Mouse (Mus musculus) forebrain, postnatal 0 days (tissue): ENCODE data around the gene Chtop. TPM values are rescaled to one million over a fixed set of nuclear protein-coding genes. Genes with fewer than 3 reads are reported as not detected.

Source experiments
- ATAC-seq: fragments of 200-750 bp; cut with Nextera tagmentation; 2 replicates; pipeline ENCODE4 v1.8.0; 2017; ENCODE audit warnings: mild to moderate bottlenecking, moderate library complexity
- DNase-seq: peaks from one replicate; pipeline ENCODE4 v3.0.0-alpha.2; 2015
- H3K27ac ChIP-seq: fragments of 300-500 bp; sonication (generic); 2 replicates; pipeline ENCODE4 v1.5.1; 2014; ENCODE audit warnings: low read depth, mild to moderate bottlenecking, antibody characterized with exemption, low read length, moderate library complexity, mixed read lengths
- H3K27me3 ChIP-seq: fragments of 300-500 bp; sonication (generic); 2 replicates; pipeline ENCODE4 v1.6.1; 2014; ENCODE audit warnings: mild to moderate bottlenecking, low read length, mixed read lengths; ENCODE audit not compliant: insufficient read depth
- H3K36me3 ChIP-seq: fragments of 300-500 bp; sonication (generic); 2 replicates; pipeline ENCODE4 v1.6.1; 2014; ENCODE audit warnings: mild to moderate bottlenecking, moderate library complexity; ENCODE audit not compliant: insufficient read depth
- H3K4me1 ChIP-seq: fragments of 300-500 bp; sonication (generic); 2 replicates; pipeline ENCODE4 v1.6.1; 2014; ENCODE audit warnings: antibody characterized with exemption; ENCODE audit not compliant: insufficient read depth
- H3K4me2 ChIP-seq: fragments of 300-500 bp; sonication (generic); 2 replicates; pipeline ENCODE4 v1.6.1; 2014; ENCODE audit warnings: low read depth, mild to moderate bottlenecking, moderate library complexity
- H3K4me3 ChIP-seq: fragments of 300-500 bp; sonication (generic); 2 replicates; pipeline ENCODE4 v1.5.1; 2014; ENCODE audit warnings: low read depth, low read length, mixed read lengths
- H3K9ac ChIP-seq: fragments of 300-500 bp; sonication (generic); 2 replicates; pipeline ENCODE4 v1.6.1; 2014; ENCODE audit warnings: mild to moderate bottlenecking
- H3K9me3 ChIP-seq: fragments of 300-500 bp; sonication (generic); 2 replicates; pipeline ENCODE4 v1.6.1; 2016; ENCODE audit warnings: low read length
- CTCF ChIP-seq: sonication (generic); IDR thresholded peaks from 2 replicates; pipeline ENCODE4 v1.5.1; 2016; ENCODE audit warnings: antibody characterized with exemption, control low read depth, low read depth
- WGBS: fragments of 180-500 bp; shearing (Covaris S2); extraction: QIAGEN DNeasy Blood & Tissue Kit; methylation state at CpG from one replicate; pipeline ENCODE4 v1.1.7; 2014; 5-methylcytosine and 5-hydroxymethylcytosine counted together
- polyA plus RNA-seq: library from polyadenylated mRNA; unstranded; fragments of >200 nt; fragmentation: Nextera tagmentation; extraction: Ambion mirVana; gene quantifications from 2 replicates; pipeline ENCODE4 v1.2.1, GENCODE M21; 2015
- total RNA-seq: library from RNA; depleted of rRNA; stranded (reverse); fragments of >200 nt; gene quantifications from 2 replicates; pipeline ENCODE4 v1.2.3, GENCODE M21; 2014; rRNA removed

Chtop gene
- total and polyA plus RNA-seq, 2 experiments from 2014 or later: 179 to 302 TPM

GRCm38 (mm10) chr3:90451396-90452095 is 57.8 kb downstream of the Chtop start:
- Histone ChIP-seq H3K36me3 (no peaks in the 10 kb centered on the region), H3K9me3 (no peaks in the 10 kb centered on the region), H3K4me1 (0 out of 2 replicates have a peak, but pooled peaks cover 5% of the 10 kb centered on the region), H3K27me3 (no peaks in the 10 kb centered on the region), H3K9ac (no peak overlapping the region), H3K27ac (no peak overlapping the region), H3K4me3 (no peak overlapping the region), H3K4me2 (no peak overlapping the region)
- no peak for ATAC-seq
- no peak for TF ChIP-seq CTCF
- 63% methylated on average over 10 of the region's 10 CpGs for WGBS
- DNase-seq: no peak

- TF ChIP-seq CTCF: no peak
- 39% methylated on average over 12 of the region's 12 CpGs for WGBS
Measured at GRCm38 (mm10) chr3:90450874-90451273, 58.4 kb downstream of the Chtop start.

More at GRCm38 (mm10) chr3:90450874-90451273, 58.4 kb downstream of the Chtop start:
- ATAC-seq (no peak), DNase-seq (no peak)
- Histone ChIP-seq H3K36me3 (no peaks in the 10 kb centered on the region), H3K4me1 (peaks cover 11% of the 10 kb centered on the region; the same call in 1 of the 2 replicates), H3K9ac (no peak overlapping the region), H3K4me3 (no peak overlapping the region), H3K4me2 (no peak overlapping the region), H3K27ac (no peak overlapping the region), H3K9me3 (no peaks in the 10 kb centered on the region), H3K27me3 (no peaks in the 10 kb centered on the region)

Other genes with a start within 250 kb of the Chtop start
- 20.1 and 29.8 TPM in 2 replicates for gene Dennd4b, start 244.3 kb downstream of the Chtop start, total RNA-seq
- 4.4 and 5.1 TPM in 2 replicates for gene Dennd4b, start 244.3 kb downstream of the Chtop start, polyA plus RNA-seq
- gene Gatad2b, start 216.3 kb downstream of the Chtop start, total RNA-seq: 29.5 and 34.1 TPM in 2 replicates
- 6.9 and 12.6 TPM in 2 replicates for gene Gatad2b, start 216.3 kb downstream of the Chtop start, polyA plus RNA-seq
- gene Slc27a3, start 119.6 kb downstream of the Chtop start, total RNA-seq: 47.4 and 50.8 TPM in 2 replicates
- 23.7 and 25.0 TPM in 2 replicates for gene Slc27a3, start 119.6 kb downstream of the Chtop start, polyA plus RNA-seq
- gene Ints3, start 75.9 kb downstream of the Chtop start, total RNA-seq: 49.7 and 51.5 TPM in 2 replicates
- 16.0 and 20.6 TPM in 2 replicates for gene Ints3, start 75.9 kb downstream of the Chtop start, polyA plus RNA-seq
- 2.7 and 6.9 TPM in 2 replicates for gene Npr1, start 43.6 kb downstream of the Chtop start, total RNA-seq
- 1.7 and 2.1 TPM in 2 replicates for gene Npr1, start 43.6 kb downstream of the Chtop start, polyA plus RNA-seq
- gene Ilf2, start 33.4 kb downstream of the Chtop start, total RNA-seq: 199 and 239 TPM in 2 replicates
- 170 and 191 TPM in 2 replicates for gene Ilf2, start 33.4 kb downstream of the Chtop start, polyA plus RNA-seq
- gene Snapin, start 18.5 kb downstream of the Chtop start, total RNA-seq: 41.4 and 48.2 TPM in 2 replicates
- gene Snapin, start 18.5 kb downstream of the Chtop start, polyA plus RNA-seq: 79.1 and 80.4 TPM in 2 replicates
- 16.1 and 33.6 TPM in 2 replicates for gene S100a1, start 4.9 kb upstream of the Chtop start, total RNA-seq
- gene S100a1, start 4.9 kb upstream of the Chtop start, polyA plus RNA-seq: 47.0 and 52.8 TPM in 2 replicates
- 8.4 and 11.2 TPM in 2 replicates for gene S100a13, start 4.9 kb upstream of the Chtop start, total RNA-seq
- 16.1 and 20.5 TPM in 2 replicates for gene S100a13, start 4.9 kb upstream of the Chtop start, polyA plus RNA-seq
- 0.08 TPM in 1 of 2 replicates, not detected in the other for gene S100a14, start 17.4 kb upstream of the Chtop start, total RNA-seq
- gene S100a14, start 17.4 kb upstream of the Chtop start, polyA plus RNA-seq: not detected in 2 replicates
- 39.4 and 48.7 TPM in 2 replicates for gene S100a16, start 27.8 kb upstream of the Chtop start, total RNA-seq
- gene S100a16, start 27.8 kb upstream of the Chtop start, polyA plus RNA-seq: 74.4 and 78.6 TPM in 2 replicates
- 0.10 and 0.23 TPM in 2 replicates for gene S100a3, start 51.1 kb upstream of the Chtop start, total RNA-seq
- gene S100a3, start 51.1 kb upstream of the Chtop start, polyA plus RNA-seq: 0.51 and 0.52 TPM in 2 replicates
- gene S100a2, start 80.7 kb upstream of the Chtop start, total RNA-seq: not detected in 2 replicates
- gene S100a2, start 80.7 kb upstream of the Chtop start, polyA plus RNA-seq: not detected in 2 replicates
- gene Gm42674, start 92.4 kb upstream of the Chtop start, total RNA-seq: not detected in 2 replicates
- gene Gm42674, start 92.4 kb upstream of the Chtop start, polyA plus RNA-seq: not detected in 2 replicates
- 2.8 and 5.9 TPM in 2 replicates for gene S100a4, start 94.3 kb upstream of the Chtop start, total RNA-seq
- 2.1 and 2.4 TPM in 2 replicates for gene S100a4, start 94.3 kb upstream of the Chtop start, polyA plus RNA-seq
- gene S100a5, start 99.0 kb upstream of the Chtop start, total RNA-seq: not detected in 2 replicates
- 0.79 TPM in 1 of 2 replicates, not detected in the other for gene S100a5, start 99.0 kb upstream of the Chtop start, polyA plus RNA-seq
- gene S100a6, start 103.4 kb upstream of the Chtop start, total RNA-seq: 17.9 and 18.1 TPM in 2 replicates
- gene S100a6, start 103.4 kb upstream of the Chtop start, polyA plus RNA-seq: 34.9 and 40.7 TPM in 2 replicates
- gene S100a7a, start 144.5 kb upstream of the Chtop start, total RNA-seq: 0.19 and 0.23 TPM in 2 replicates
- not detected in 2 replicates for gene S100a7a, start 144.5 kb upstream of the Chtop start, polyA plus RNA-seq
- 6.7 and 15.1 TPM in 2 replicates for gene S100a8, start 159.5 kb upstream of the Chtop start, total RNA-seq
- gene S100a8, start 159.5 kb upstream of the Chtop start, polyA plus RNA-seq: 4.3 and 13.9 TPM in 2 replicates
- gene S100a9, start 186.2 kb upstream of the Chtop start, total RNA-seq: 0.90 and 5.3 TPM in 2 replicates
- 3.6 and 11.5 TPM in 2 replicates for gene S100a9, start 186.2 kb upstream of the Chtop start, polyA plus RNA-seq
- not detected in 2 replicates for gene Pglyrp4, start 217.4 kb upstream of the Chtop start, total RNA-seq
- gene Pglyrp4, start 217.4 kb upstream of the Chtop start, polyA plus RNA-seq: not detected in 2 replicates